Mouse (Mus musculus) cerebellum, adult 11-12 months (tissue): ENCODE measurements around the gene Pspn.
A peak's percentile ranks its signal among the peaks of the same experiment; 100 is the strongest.

Experiments used
- DNase-seq: peaks from one replicate; pipeline ENCODE4 v3.0.0; 2022

Pspn gene

DNA sequence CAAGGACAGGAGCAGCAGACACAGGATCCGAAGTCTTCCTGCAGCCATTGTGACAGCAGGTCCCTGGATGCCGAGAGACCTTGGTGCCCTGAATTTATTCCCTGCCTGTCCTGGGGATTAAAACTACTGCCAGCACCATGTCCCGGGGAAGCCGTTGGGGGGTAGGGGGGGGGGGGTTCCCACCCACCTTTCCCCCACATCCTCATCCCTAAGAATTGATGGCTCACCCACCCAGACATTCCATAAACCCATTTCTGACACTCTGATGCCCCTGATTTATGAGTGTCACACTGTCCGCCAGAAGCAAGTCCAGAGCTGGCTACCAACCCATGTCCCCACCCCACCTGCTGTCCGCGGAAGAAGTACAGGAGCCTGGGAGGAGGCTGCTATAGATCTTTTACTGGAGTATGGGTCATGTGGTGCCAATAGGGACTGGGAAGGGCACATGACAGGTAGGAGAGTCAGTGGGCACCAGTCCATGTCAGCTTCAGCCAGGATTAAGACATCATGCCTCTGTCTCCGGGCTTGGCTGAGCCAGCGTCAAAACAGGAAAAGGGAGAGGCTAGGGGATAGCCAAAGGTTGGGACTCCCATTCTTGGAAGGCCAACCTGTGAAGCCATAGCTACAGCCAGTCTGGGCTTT is at the start of gene Pspn:
TSS of gene Pspn (minus strand) at position 51 of the 642 bp plus-strand sequence.
- no peak for DNase-seq

DNA sequence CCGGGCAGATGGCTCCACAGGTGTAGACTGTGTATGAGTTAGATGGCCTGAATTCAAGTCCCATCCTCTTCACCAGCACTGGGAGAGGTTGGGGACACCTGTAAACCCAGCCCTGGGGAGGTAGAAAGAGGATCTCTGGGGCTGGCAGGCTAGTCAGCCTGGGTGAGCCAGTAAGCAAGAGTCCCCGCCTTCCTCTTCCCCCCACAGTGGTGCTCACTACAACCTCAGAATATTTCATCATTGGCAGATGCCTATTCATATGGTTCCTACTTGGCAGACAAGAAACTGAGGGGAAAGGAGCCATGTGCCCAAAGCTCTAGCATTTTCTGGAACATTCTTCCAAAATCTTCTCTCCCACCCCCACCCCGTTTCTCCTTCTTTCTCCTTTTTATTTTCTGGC is 49.0 kb upstream of the Pspn start:
- no peak for DNase-seq

GRCm38 (mm10) chr17:57047406-57047805 is 47.6 kb upstream of the Pspn start:
- DNase-seq: no peak

GRCm38 (mm10) chr17:57041554-57041953 is 41.7 kb upstream of the Pspn start, which contains the start of gene Slc25a41:
Gene Slc25a41 (minus strand): TSS chr17:57041654.
- DNase-seq: no peak

DNA sequence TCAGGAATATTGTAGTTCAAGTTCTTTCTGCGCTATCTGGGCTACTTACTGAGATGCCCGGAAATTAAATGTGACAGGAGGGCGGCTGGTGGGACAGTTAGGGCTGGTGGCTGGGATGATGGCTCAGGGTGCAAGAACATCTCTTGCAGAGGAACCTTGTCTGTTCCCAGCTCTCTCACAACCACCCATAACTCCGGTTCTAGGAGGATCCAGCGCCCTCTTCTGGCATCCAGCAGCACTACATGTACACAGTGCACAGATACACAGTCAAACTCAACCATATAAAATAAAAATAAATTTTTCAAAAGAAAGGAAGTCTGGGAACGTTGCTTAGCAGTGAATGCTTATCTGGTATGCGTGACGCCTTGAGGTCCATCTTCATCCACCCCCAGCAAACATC is 39.2 kb upstream of the Pspn start:
- DNase-seq: no peak

- peak; percentile 65 for DNase-seq
Observed at GRCm38 (mm10) chr17:57032854-57033253, 33.0 kb upstream of the Pspn start.

DNA sequence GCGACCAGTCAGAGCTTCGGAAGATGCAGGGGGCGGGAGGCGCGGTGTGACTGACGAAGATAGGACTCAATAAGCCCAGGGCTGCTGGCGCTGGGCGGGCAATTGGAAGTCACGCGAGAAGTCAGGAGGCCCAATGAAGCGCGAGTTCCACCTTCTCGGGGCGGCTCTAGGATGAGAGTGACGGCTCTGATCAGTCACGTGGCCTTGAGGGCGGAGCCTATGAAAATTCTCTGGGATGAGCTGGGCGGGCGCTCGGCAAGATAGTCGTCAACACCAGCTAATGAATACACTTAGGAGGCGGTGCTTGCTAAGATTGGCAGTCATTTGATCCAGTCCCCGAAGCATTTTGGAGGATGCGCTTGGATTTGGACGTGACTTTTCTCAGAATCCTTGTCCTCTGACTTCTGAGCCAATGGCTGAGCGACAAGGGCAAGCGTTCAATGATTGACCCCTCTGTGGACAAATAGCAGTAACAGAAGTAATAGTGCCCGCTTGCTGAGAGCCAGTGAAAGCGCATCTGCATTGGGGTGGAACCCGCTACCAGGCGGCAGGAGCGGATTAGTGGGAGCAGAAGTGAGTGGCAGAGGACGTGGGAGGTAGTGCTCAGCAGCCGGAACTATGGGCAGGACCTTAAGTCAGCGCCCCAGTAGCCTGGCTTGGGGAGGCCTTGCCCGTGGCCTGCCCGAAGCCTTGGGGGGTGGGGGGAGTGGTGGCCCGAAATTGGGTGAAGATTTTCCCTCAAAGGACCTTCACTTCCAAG is 32.0 kb upstream of the Pspn start:
- peak; percentile 100 for DNase-seq

- no peak for DNase-seq
Observed at GRCm38 (mm10) chr17:57030931-57031660, 31.3 kb upstream of the Pspn start, which contains the start of gene Khsrp. Gene Khsrp (minus strand): TSS chr17:57031522.

DNA sequence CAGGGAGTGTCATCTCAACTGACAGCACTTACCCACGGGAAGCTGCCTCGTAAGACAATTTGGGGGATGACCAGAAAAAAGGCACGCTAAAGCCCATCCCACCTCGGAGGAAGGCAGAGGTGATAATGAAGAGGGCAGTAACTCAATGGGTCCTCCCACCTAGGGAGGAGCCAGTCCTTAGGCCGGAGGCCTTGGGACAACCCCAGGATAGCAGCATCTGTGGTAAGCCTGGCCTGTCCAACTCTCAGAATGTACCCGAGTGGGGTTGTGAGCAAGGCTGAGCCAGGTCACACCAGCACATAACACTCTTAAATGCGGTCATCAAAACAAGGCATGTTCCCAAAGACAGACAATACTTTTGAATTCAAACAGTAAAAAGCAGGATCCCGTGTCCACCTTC is 29.9 kb upstream of the Pspn start:
- no peak for DNase-seq

- DNase-seq: no peak
Observed at GRCm38 (mm10) chr17:57027471-57027870, 27.7 kb upstream of the Pspn start.

- DNase-seq: no peak
Observed at GRCm38 (mm10) chr17:57020960-57021359, 21.1 kb upstream of the Pspn start.

GRCm38 (mm10) chr17:57019693-57020092 is 19.9 kb upstream of the Pspn start:
- DNase-seq: no peak

DNA sequence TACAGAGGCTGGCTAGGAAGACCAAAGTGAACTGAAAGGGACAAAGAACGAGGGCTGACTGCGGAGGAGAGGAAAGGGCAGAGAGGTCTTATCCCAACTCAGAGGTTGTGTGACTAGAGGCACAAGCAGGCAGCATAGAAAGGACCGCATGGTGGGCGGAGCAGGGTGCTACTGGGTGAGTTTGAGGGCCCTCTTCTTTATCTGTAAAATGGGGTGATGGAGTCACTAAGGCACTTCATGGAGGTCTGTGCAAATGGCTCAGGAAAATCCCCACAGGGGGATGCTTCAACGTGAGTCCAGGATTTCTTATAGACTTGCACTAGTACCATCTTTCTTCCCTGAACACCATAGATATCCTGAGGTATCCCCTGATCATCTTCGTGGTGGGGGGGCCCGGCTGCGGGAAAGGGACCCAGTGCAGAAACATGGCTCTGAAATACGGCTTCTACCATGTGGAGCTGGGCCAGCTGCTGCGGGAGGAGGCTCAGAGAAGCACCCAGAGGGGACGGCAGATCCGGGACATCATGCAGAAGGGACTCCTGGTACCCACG is 12.5 kb upstream of the Pspn start:
- peak; percentile 72 for DNase-seq

- peak; percentile 95 for DNase-seq
Observed at GRCm38 (mm10) chr17:57011236-57012141, 11.7 kb upstream of the Pspn start, which contains the start of the genes Gtf2f1 and Gm17949. Gene Gtf2f1 (minus strand): TSS chr17:57011288. Gene Gm17949 (plus strand): TSS chr17:57011469.

DNA sequence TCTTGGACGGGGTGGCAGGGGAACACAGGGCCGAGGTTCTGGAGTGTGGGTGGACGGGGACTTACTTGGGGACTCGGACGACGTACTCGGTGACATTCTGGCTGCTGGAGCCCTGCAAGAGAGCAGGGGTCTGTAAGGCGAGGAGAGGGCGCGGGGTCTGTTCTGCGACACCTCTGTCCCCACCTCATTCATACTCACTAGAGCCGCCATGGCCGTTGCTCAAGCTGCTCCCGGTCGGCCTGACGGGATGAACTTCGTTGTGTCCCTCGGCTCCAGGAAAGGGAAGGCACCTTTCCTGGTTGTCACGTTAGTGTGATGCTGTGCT is 11.1 kb upstream of the Pspn start:
- DNase-seq: no peak

DNA sequence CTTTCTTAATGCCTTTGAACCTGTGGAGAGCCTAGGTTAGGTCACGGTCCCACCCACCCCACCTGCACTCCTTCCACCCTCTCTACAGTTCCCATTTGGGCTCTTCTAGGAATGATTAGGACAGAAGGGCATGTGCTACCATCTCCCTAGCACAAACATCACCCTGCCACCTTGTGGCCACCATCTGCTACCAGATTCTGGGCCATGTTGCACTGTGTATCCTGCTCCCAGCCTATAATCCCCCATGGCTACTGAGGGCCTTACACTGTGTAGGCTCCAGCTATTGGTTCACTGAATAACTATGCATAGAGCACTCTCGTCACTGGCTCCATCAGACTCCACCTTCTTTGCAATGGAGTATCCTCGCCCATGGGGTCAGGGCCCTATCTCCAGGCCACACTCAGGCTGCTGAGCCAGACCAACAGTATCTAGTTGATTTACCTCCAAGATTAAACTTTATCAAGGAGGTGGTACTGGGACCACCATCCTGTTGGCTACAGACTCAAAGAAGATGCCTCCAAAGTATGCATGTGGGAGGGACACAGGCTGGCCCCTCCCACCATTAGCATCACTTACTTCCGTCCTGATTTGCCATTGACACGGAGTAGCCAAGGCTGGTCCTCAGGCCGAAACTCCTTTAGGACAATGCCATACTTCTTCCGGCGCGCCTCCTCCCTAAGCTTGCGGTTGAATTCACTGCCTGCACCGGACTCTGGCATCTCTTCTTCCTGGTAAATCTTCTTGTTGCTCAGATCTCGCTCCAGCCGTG is 7.5 kb upstream of the Pspn start:
- no peak for DNase-seq

DNA sequence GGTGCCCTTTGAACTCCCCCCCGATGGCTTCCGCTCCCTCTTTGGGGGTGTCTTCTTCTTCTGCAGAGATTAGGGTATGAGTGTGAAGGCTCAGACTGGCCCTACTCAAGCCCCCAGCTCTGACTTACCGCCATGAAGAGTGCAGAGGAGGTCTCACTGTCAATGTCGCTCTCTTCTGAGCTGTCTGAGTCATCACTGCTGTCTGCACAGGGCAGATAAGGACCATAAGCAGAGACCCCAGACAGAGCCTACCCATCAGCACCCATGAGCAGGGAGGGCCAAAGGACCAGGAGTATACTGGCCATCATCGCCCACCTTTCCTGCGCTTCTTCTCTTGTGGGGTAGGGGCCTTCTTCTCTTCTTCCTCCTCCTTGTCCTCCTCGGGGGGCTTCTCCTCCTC is 4.2 kb upstream of the Pspn start:
- no peak for DNase-seq

DNA sequence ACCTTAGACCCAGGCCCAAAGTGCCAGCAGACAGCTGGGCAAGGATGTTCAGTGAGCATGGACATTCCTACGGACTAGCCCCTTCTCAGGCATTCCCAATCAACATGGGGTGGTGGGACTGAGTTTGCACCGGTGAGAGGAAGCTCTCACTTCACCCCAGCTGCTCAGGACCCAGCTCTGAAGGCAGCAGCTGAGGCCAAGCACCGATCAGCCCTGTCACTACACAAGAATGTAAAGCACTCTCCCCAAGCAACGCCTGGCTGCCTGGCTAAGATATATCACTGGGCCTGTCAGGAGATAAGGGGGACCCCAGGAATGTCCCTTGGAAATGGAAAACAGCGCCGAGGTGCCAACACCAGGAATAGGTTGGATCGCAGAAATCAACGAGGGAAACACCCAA is 1.4 kb upstream of the Pspn start:
- no peak for DNase-seq

- DNase-seq: no peak
Observed at GRCm38 (mm10) chr17:56999414-56999813, 404 bp downstream of the Pspn start.

DNA sequence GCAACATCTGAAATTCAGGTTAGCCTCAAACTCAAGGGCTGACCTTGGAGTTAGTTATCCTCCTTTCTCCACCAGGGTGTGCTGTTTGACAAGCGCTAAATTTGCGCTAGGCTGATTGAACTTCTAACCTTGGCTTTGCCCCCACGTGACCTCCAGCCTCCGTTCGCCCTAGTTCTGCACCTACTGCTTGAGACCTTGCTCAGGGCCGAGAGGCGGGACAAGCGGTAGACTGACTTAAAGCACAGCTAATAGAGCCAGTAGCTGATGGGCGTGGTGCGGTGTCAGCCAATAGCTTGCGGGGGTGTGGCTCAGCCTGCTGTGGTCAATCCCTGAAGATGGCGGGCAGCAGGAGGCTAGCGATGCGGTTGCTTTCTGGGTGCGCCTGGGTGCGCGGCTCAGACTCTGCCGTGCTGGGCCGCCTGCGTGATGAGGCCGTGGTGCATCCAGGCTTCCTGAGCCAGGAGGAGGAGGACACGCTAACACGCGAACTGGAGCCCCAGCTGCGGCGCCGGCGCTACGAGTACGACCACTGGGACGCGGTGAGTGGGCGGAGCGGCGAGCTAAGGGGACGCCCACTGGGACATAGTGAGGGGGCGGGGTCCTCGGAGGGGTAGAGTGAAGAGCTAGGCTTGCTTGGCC is 2.7 kb downstream of the Pspn start, which contains the start of gene Alkbh7:
TSS of gene Alkbh7 (plus strand) at position 311 of the 639 bp plus-strand sequence.
- peak; percentile 97 for DNase-seq

DNA sequence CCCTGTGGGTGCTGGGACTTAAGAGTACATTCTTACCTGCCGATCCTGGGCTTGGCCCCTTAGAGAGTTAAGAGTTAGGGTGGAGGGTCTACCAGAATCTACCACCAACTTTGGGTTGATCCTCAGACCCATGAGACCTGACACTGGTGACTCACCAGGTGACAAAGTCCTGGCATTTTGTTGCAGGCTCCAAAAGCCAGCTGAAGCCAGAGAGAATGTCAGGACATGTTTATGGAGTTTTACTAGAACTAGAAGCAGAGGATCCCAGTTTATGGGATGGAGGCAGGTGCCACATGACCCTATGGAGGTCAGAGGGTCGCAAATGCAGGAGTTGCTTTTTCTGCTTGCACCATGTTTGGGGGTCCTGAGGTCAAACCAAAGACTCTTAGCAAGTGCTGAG is 3.3 kb downstream of the Pspn start:
- DNase-seq: no peak
